Mouse (Mus musculus) mouse trophoblast stem cell (cell line): ENCODE data around the gene Serpinb9.
"Not testable (repeated sequence)": the region's sequence is repeated elsewhere in the genome, so short reads cannot be mapped to it uniquely, and the experiment has no call there.

Experiments used
- in situ Hi-C, 2 experiments: fragments of 300-500 bp; cut with MseI, MboI; formaldehyde crosslinking; loops; 2 replicates in 1 of 2; 3 replicates in 1 of 2; pipeline ENCODE4 v1.15.1; 2025

The Serpinb9 gene

GRCm38 (mm10) chr13:33001341-33001740 is 1.7 kb upstream of the Serpinb9 start:
- in situ Hi-C loops = no loop called here

- in situ Hi-C loops = no loop called here
Observed at GRCm38 (mm10) chr13:33003523-33004413, 718 bp downstream of the Serpinb9 start.

GRCm38 (mm10) chr13:33004414-33005105 is 1.5 kb downstream of the Serpinb9 start:
- in situ Hi-C loops = loop anchor here in 1 of 2 experiments (5.0 kb wide), 1 partner anchor 68 kb away; no protein-coding TSS in a partner anchor

GRCm38 (mm10) chr13:33005501-33006075 is 2.5 kb downstream of the Serpinb9 start:
- in situ Hi-C loops = loop anchor here in 1 of 2 experiments (5.0 kb wide), 1 partner anchor 67 kb away; no protein-coding TSS in a partner anchor

- in situ Hi-C loops = loop anchor here in 1 of 2 experiments (5.0 kb wide), 1 partner anchor 66 kb away; no protein-coding TSS in a partner anchor
Observed at GRCm38 (mm10) chr13:33006555-33006954, 3.5 kb downstream of the Serpinb9 start.

- in situ Hi-C loops = no loop called here
Observed at GRCm38 (mm10) chr13:33012395-33012794, 9.3 kb downstream of the Serpinb9 start.

- in situ Hi-C loops = no loop called here
Observed at GRCm38 (mm10) chr13:33013271-33013670, 10.2 kb downstream of the Serpinb9 start.

GRCm38 (mm10) chr13:33022371-33022770 is 19.3 kb downstream of the Serpinb9 start:
- in situ Hi-C loops = no loop called here

GRCm38 (mm10) chr13:33026427-33027057 is 23.5 kb downstream of the Serpinb9 start:
- in situ Hi-C loops = no loop called here

GRCm38 (mm10) chr13:33027244-33027643 is 24.2 kb downstream of the Serpinb9 start, which contains the start of gene Serpinb9b:
Gene Serpinb9b (plus strand): TSS chr13:33027416.
- in situ Hi-C loops = no loop called here

- in situ Hi-C loops = no loop called here
Observed at GRCm38 (mm10) chr13:33028146-33028545, 25.1 kb downstream of the Serpinb9 start.

- in situ Hi-C loops = no loop called here
Observed at GRCm38 (mm10) chr13:33028550-33028949, 25.5 kb downstream of the Serpinb9 start.

GRCm38 (mm10) chr13:33029478-33029877 is 26.4 kb downstream of the Serpinb9 start:
- in situ Hi-C loops = not testable (repeated sequence)

GRCm38 (mm10) chr13:33030281-33030680 is 27.2 kb downstream of the Serpinb9 start:
- in situ Hi-C loops = no loop called here

GRCm38 (mm10) chr13:33035506-33035905 is 32.5 kb downstream of the Serpinb9 start:
- in situ Hi-C loops = no loop called here

GRCm38 (mm10) chr13:33043542-33043941 is 40.5 kb downstream of the Serpinb9 start:
- in situ Hi-C loops = no loop called here

- in situ Hi-C loops = no loop called here
Observed at GRCm38 (mm10) chr13:33047234-33047633, 44.2 kb downstream of the Serpinb9 start.

- in situ Hi-C loops = no loop called here
Observed at GRCm38 (mm10) chr13:33048187-33048586, 45.1 kb downstream of the Serpinb9 start.

GRCm38 (mm10) chr13:33051697-33052096 is 48.6 kb downstream of the Serpinb9 start:
- in situ Hi-C loops = no loop called here

GRCm38 (mm10) chr13:33063048-33063447 is 60.0 kb downstream of the Serpinb9 start:
- in situ Hi-C loops = no loop called here
